Mouse (Mus musculus) A20 (cell line): Measurements from ENCODE around the gene Ei24.

Experiments used
- DNase-seq: peaks from one replicate; pipeline ENCODE4 v3.0.0-alpha.2; 2011; ENCODE audit warnings: low read depth, low spot score

The Ei24 gene

GRCm38 (mm10) chr9:36794487-36794886 is 2.7 kb downstream of the Ei24 start:
- DNase-seq = no peak

GRCm38 (mm10) chr9:36792191-36792590 is 5.0 kb downstream of the Ei24 start:
- no peak for DNase-seq

- no peak for DNase-seq
Observed at GRCm38 (mm10) chr9:36783921-36784320, 13.3 kb downstream of the Ei24 start.

GRCm38 (mm10) chr9:36769048-36769413 is 28.2 kb downstream of the Ei24 start:
- peak; percentile 58 for DNase-seq

GRCm38 (mm10) chr9:36768156-36769047 is 28.8 kb downstream of the Ei24 start:
- DNase-seq = no peak

GRCm38 (mm10) chr9:36767203-36768143 is 29.7 kb downstream of the Ei24 start, which contains the start of gene Stt3a:
Gene Stt3a (minus strand): TSS chr9:36767679.
- peak; percentile 99 for DNase-seq

GRCm38 (mm10) chr9:36764378-36764777 is 32.8 kb downstream of the Ei24 start:
- DNase-seq = no peak
